Mouse (Mus musculus): Measurements from ENCODE around the gene Defb13.
"Not testable (repeated sequence)": the region's sequence is repeated elsewhere in the genome, so short reads cannot be mapped to it uniquely, and the experiment has no call there.

Defb13 gene

GRCm38 (mm10) chr8:21946462-21946861 is at the start of gene Defb13:
Gene Defb13 (plus strand): TSS chr8:21946762.
- in situ Hi-C loops (cut with MboI) = no loop called here

DNA sequence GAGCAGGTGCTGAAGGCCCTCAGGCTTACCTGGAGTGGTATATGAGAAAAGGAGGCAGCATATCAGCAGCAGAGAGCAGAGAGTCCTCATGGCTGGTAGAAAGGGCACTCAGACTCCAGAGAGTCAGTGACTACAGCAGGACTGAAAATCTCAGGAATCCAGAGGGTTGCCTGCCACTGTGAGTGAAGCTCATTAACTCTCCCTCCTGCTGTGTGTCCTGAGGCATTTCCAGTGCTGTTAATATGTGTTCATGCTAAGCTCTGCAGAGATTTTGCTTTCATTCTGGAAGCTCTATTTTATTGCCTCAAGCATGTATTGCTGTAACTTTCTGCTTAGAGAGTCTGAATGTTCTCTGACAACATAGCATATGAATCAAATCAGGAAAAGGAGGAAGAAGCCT is 40.3 kb upstream of the Defb13 start, which contains the start of gene Defb11:
Gene Defb11 (minus strand): TSS at position 123 of the 400 bp plus-strand sequence.
- in situ Hi-C loops (cut with MboI) = not testable (repeated sequence)

GRCm38 (mm10) chr8:21911931-21912330 is 34.6 kb upstream of the Defb13 start:
- in situ Hi-C loops (cut with MboI) = no loop called here

DNA sequence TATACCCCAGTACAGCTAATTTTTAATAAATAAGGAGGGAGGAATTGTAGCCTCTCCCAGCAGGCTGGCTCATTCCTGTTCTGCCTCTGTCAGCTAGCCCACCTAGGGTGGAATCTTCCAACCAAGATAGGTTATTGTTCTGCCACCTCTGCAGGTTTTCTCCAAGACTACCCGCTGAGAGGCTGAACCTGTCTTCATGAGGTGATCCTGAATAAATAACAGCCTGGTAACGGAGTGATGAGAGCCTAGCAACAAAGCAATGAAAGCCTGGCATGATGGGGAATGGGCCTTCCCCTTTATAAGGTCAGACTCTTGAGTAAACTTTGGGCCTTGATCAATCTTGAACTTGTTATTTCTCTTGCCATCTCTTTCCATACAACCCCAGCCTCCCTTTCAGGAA is 34.0 kb upstream of the Defb13 start:
- in situ Hi-C loops (cut with MboI) = no loop called here

DNA sequence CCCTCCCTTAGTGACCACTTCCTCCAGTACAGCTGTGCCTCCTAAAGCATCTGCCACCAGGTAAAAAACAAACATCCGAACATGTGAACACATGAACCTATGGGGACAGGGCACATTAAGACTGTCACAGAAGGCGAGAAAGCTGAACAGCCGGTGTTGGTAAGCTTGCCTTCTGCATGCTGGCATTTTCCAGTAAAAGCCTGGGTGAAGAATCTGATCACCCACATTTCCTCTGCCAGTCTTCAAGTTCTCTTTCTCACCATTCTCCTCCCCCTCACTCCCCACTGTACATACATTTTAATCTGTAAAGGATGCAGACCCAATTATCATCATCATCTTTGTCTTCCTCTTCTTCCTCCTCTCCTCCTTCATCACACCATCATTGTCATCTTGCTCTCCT is 30.9 kb upstream of the Defb13 start:
- in situ Hi-C loops (cut with MboI) = no loop called here

- in situ Hi-C loops (cut with MboI) = not testable (repeated sequence)
These were observed 15.8 kb upstream of the Defb13 start for GRCm38 (mm10) chr8:21930754-21931153.

- in situ Hi-C loops (cut with MboI) = no loop called here
These were observed 14.0 kb upstream of the Defb13 start, which contains the start of gene Defb15 for GRCm38 (mm10) chr8:21932610-21933009. Gene Defb15 (minus strand): TSS chr8:21932710.

GRCm38 (mm10) chr8:21938052-21938451 is 8.5 kb upstream of the Defb13 start, which contains the start of gene Defb35:
Gene Defb35 (plus strand): TSS chr8:21938352.
- in situ Hi-C loops (cut with MboI) = not testable (repeated sequence)

DNA sequence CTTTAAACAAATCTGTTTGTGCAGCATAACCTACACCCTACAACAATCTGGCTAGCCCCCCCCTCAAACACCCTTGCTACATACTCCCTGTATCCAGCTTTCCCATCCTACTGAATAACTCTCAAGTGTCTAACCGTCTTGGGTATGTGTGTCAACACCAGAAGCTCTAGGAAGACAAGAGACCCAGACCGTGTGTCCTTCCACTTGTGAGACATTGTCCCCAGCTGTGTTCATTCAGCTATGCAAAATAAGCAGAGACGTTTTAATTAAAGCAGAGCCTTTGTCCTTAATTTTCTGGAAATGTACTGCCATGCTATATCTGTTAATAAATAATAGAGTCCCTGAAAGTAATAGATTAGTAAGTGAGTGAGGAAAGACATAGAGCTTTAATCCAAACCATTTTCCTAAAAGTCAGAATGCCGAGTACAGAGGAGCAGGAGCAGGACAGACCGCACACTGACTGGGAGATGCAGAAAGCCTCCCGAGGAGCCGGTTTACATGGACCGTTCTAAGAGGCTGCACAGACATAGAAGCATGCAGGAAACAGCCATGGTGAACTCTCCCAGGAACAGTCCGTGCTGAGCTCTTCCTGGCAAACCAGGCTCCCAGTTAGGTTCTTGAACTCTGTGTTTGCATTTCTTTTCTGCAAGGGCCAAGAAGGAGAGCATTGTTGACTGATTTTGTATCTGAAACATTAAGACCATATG is 902 bp downstream of the Defb13 start:
- in situ Hi-C loops (cut with MboI) = no loop called here

DNA sequence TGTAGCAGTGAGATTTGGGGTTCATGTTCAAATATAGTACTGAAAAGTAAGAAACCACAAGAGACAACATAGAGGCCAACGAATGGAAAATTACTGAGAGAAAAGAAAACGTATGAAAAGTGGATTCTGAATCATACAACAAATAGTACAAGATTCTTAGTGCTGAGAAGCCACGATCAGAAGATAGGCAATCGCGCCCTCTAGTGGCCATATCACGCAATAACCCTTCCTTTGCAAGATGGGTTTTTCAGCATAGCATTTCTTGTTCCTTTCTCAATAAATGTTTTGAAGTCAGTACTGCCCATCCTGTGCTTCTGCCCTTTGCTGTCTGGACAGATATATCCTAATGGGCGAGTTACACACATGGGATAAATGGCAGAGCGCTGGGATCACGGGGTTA is 8.8 kb downstream of the Defb13 start:
- in situ Hi-C loops (cut with MboI) = no loop called here

DNA sequence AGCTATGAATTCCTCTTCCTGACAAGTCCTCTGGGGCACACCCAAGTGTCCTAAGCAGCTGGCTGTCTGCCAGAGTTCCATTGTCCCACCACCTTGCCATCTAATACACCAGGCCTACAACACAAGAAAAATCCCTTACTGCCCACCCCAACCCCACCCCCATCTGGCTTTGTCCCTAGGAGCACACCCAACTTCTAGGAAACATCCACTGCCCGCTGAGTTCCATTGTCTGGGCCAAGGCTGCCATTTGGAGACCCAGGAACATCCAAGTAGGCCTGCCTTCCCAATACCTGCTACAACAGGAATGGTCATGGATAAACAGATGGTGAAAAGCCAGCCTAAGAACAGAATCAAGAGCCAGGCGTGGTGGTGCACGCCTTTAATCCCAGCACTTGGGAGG is 9.8 kb downstream of the Defb13 start:
- in situ Hi-C loops (cut with MboI) = no loop called here

DNA sequence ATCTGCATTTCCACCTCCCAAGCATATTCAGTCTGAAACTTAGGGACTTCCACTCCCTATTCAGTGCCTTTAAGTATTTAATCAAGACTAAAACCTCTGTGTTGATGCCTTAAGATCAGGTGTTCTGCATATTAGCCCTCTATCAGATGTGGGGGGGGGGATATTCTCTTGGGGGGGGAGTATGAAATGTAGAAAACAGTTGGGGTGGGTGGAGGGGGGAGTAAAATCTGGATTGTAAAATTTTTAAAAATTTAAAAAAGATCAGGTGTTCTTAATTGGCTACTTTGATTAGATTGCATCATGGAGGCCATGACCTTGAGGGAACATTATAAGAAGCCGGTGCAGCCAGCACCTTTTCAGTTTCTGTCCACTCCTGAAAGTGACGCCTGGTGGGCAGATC is 11.9 kb downstream of the Defb13 start, which contains the start of gene Fam90a1a:
Gene Fam90a1a (plus strand): TSS at position 301 of the 400 bp plus-strand sequence.
- in situ Hi-C loops (cut with MboI) = no loop called here

GRCm38 (mm10) chr8:21966646-21967045 is 20.1 kb downstream of the Defb13 start:
- in situ Hi-C loops (cut with MboI) = no loop called here

DNA sequence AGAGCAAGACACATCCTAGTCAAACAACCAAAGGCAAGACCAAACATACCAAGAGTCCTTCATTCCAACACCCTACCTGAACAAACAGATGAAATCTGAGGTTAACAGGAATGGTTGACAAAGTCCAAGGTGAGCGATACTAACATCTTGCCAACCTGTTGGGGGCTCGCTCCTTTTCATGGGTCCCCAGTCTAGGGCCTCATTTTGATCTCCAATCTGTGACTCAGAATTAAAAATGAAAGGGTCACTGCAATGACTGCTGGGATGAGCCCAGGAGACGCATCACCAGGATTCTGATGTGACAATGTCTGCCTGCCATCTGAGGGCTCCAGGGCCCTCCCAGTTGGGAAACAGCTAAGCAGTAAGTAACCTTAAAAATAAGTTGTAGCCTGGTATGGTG is 22.9 kb downstream of the Defb13 start, which contains the start of gene Ccdc70:
Gene Ccdc70 (plus strand): TSS at position 301 of the 400 bp plus-strand sequence.
- in situ Hi-C loops (cut with MboI) = no loop called here

GRCm38 (mm10) chr8:21978193-21978592 is 31.6 kb downstream of the Defb13 start:
- in situ Hi-C loops (cut with MboI) = no loop called here

DNA sequence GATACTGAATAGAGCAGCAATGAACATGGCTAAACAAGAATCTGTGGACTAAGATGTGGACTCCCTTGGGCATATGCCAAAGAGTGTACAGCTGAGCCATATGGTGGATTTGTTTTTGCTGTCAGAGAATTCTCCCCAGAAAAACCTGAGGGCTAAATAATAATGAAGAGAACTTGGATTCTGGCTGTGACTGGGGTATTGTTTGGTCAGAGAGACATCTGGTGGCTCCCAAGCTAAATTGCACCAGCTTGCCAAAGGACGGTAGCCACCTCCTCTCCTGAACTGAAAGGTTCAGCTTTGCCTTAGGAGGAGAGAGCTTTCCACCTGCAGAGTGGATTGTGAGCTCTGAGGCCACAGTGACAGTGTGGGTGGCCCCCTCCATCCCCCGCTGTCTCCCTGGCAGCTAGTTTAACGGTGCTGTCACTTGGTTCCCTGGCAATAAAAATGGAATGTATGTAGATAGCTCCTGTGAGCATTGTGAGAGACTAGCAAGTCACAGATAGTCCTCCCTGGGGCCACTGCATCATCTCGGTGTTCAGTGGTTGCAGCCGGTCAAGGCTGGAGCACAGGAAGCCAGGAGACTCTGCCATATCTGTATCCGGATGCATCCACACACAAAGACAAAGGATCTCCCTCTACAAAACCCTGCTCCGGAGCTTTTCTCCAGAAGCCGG is 35.2 kb downstream of the Defb13 start:
- in situ Hi-C loops (cut with MboI) = no loop called here

DNA sequence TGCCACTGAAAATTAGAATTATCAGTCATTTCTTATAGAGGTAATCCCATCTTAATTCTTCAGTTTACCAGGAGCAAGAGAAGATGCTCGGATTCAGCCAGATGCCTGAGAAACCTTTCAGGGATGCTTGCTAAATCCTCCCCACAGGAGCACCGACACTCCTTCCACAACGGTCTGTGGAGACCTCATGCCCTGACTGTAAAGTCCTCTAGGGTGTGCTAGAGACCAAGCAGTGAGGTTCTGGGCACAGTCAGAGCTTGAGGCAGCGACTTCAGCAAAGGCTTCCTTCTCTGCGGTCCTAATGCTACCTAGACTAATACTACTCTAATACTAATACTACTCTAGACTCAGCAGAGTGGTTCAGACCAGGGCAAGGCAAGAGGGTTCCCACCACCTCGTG is 45.6 kb downstream of the Defb13 start:
- in situ Hi-C loops (cut with MboI) = no loop called here

GRCm38 (mm10) chr8:21995181-21995580 is 48.6 kb downstream of the Defb13 start:
- in situ Hi-C loops (cut with MboI) = no loop called here

All from mature B cell (primary cell).